Mouse (Mus musculus) cerebellum, adult 2 months (tissue): ENCODE results near the gene Olfr1392.

Source experiments
- CTCF ChIP-seq: fragments of 200-500 bp; IDR thresholded peaks from 2 replicates; pipeline ENCODE4 v1.5.1; 2011; ENCODE audit warnings: low read depth, mild to moderate bottlenecking, control low read depth, low read length, moderate library complexity, borderline replicate concordance; ENCODE audit not compliant: insufficient read depth
- POLR2A ChIP-seq: fragments of 200-500 bp; IDR thresholded peaks from 2 replicates; pipeline ENCODE4 v1.6.1; 2011; ENCODE audit warnings: low read length, control low read depth, borderline replicate concordance; ENCODE audit not compliant: insufficient read depth

DNA sequence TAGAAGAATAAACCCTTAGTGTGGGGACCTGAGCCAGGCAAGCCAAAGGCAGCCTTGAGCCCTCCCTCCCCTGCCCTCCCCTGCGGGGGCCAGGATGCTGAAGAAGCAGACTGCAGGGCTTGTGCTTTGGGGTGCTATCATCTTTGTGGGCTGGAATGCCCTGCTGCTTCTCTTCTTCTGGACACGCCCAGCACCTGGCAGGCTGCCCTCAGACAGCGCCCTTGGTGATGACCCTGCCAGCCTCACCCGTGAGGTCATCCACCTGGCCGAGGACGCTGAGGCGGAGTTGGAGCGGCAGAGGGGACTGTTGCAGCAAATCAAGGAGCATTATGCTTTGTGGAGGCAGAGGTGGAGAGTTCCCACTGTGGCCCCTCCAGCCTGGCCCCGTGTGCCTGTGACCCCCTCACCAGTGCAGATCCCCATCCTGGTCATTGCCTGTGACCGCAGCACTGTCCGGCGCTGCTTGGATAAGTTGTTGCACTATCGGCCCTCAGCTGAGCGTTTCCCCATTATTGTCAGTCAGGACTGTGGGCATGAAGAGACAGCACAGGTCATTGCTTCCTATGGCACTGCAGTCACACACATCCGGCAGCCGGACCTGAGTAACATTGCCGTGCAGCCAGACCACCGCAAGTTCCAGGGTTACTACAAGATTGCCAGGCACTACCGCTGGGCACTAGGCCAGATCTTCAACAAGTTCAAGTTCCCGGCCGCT lies 24.3 kb upstream of the Olfr1392 start:
- TF ChIP-seq CTCF (no peak), POLR2A (no peak)
